Mouse (Mus musculus): ENCODE results near the gene Ulk3. TPM values are rescaled to one million over a fixed set of nuclear protein-coding genes. Genes with fewer than 3 reads are reported as not detected.

The Ulk3 gene
- polyA plus RNA-seq, 1 experiment from 2014 or later = 43.3 TPM

- Histone ChIP-seq H3K36me3 (ENCODE audit: control insufficient read depth, insufficient read depth) (peaks cover 7% of the 10 kb centered on the region), H3K27me3 (replicated peaks; ENCODE audit: control insufficient read depth, insufficient read depth, low read length) (no peaks in the 10 kb centered on the region), H3K4me1 (replicated peaks; ENCODE audit: control insufficient read depth, insufficient read depth, low read length) (peaks cover 15% of the 10 kb centered on the region), H3K9ac (replicated peaks; ENCODE audit: low read depth, low read length) (no peak overlapping the region), H3K4me3 (replicated peaks; ENCODE audit: low read length) (no peak overlapping the region), H3K27ac (ENCODE audit: low read length) (no peak overlapping the region), H3K4me2 (ENCODE audit: low read length) (no peak overlapping the region), H3K9me3 (ENCODE audit: control insufficient read depth, low read length) (no peaks in the 10 kb centered on the region)
- no peak for ATAC-seq
- WGBS = 58% methylated on average over 12 of the region's 12 CpGs
Measured at GRCm38 (mm10) chr9:57593454-57594173, 4.4 kb downstream of the Ulk3 start.

GRCm38 (mm10) chr9:57594174-57594509, 4.9 kb downstream of the Ulk3 start:
- Histone ChIP-seq H3K4me1 (replicated peaks; ENCODE audit: control insufficient read depth, insufficient read depth, low read length) (peaks cover 12% of the 10 kb centered on the region), H3K36me3 (ENCODE audit: control insufficient read depth, insufficient read depth) (peaks cover 7% of the 10 kb centered on the region), H3K27ac (ENCODE audit: low read length) (no peak overlapping the region), H3K27me3 (replicated peaks; ENCODE audit: control insufficient read depth, insufficient read depth, low read length) (no peaks in the 10 kb centered on the region), H3K4me3 (replicated peaks; ENCODE audit: low read length) (no peak overlapping the region), H3K9me3 (ENCODE audit: control insufficient read depth, low read length) (no peaks in the 10 kb centered on the region), H3K9ac (replicated peaks; ENCODE audit: low read depth, low read length) (no peak overlapping the region), H3K4me2 (ENCODE audit: low read length) (no peak overlapping the region)
- 81% methylated on average over 9 of the region's 9 CpGs for WGBS
- ATAC-seq = no peak

- H3K9ac ChIP-seq (replicated peaks; ENCODE audit: low read depth, low read length) = no peak overlapping the region
- peaks cover 7% of the 10 kb centered on the region for H3K36me3 ChIP-seq (ENCODE audit: control insufficient read depth, insufficient read depth)
- no peaks in the 10 kb centered on the region for H3K9me3 ChIP-seq (ENCODE audit: control insufficient read depth, low read length)
- H3K4me1 ChIP-seq (replicated peaks; ENCODE audit: control insufficient read depth, insufficient read depth, low read length) = peaks cover 12% of the 10 kb centered on the region
- H3K27ac ChIP-seq (ENCODE audit: low read length) = no peak overlapping the region
- WGBS = 90% methylated on average over 8 of the region's 8 CpGs
- no peak overlapping the region for H3K4me2 ChIP-seq (ENCODE audit: low read length)
- no peak for ATAC-seq
- H3K4me3 ChIP-seq (replicated peaks; ENCODE audit: low read length) = no peak overlapping the region
- no peaks in the 10 kb centered on the region for H3K27me3 ChIP-seq (replicated peaks; ENCODE audit: control insufficient read depth, insufficient read depth, low read length)
Measured at GRCm38 (mm10) chr9:57597265-57597664, 8.0 kb downstream of the Ulk3 start.

- no peak for ATAC-seq
- H3K4me2 ChIP-seq (ENCODE audit: low read length) = no peak overlapping the region
- H3K9ac ChIP-seq (replicated peaks; ENCODE audit: low read depth, low read length) = no peak overlapping the region
- H3K4me1 ChIP-seq (replicated peaks; ENCODE audit: control insufficient read depth, insufficient read depth, low read length) = peaks cover 12% of the 10 kb centered on the region
- 28% methylated on average over 4 of the region's 4 CpGs for WGBS
- H3K36me3 ChIP-seq (ENCODE audit: control insufficient read depth, insufficient read depth) = peaks cover 7% of the 10 kb centered on the region
- no peaks in the 10 kb centered on the region for H3K9me3 ChIP-seq (ENCODE audit: control insufficient read depth, low read length)
- no peak overlapping the region for H3K4me3 ChIP-seq (replicated peaks; ENCODE audit: low read length)
- H3K27ac ChIP-seq (ENCODE audit: low read length) = no peak overlapping the region
- H3K27me3 ChIP-seq (replicated peaks; ENCODE audit: control insufficient read depth, insufficient read depth, low read length) = no peaks in the 10 kb centered on the region
Measured at GRCm38 (mm10) chr9:57597929-57598382, 8.7 kb downstream of the Ulk3 start.

- no peak overlapping the region for H3K27ac ChIP-seq (ENCODE audit: low read length)
- no peaks in the 10 kb centered on the region for H3K27me3 ChIP-seq (replicated peaks; ENCODE audit: control insufficient read depth, insufficient read depth, low read length)
- no peak for ATAC-seq
- H3K36me3 ChIP-seq (ENCODE audit: control insufficient read depth, insufficient read depth) = peaks cover 7% of the 10 kb centered on the region
- no peaks in the 10 kb centered on the region for H3K9me3 ChIP-seq (ENCODE audit: control insufficient read depth, low read length)
- WGBS = 38% methylated on average over 8 of the region's 8 CpGs
- 0 out of 2 replicates have a peak overlapping the region, but pooled peaks have one; percentile 13 for H3K9ac ChIP-seq (replicated peaks; ENCODE audit: low read depth, low read length)
- peaks cover 12% of the 10 kb centered on the region for H3K4me1 ChIP-seq (replicated peaks; ENCODE audit: control insufficient read depth, insufficient read depth, low read length)
- no peak overlapping the region for H3K4me3 ChIP-seq (replicated peaks; ENCODE audit: low read length)
- no peak overlapping the region for H3K4me2 ChIP-seq (ENCODE audit: low read length)
Measured at GRCm38 (mm10) chr9:57598851-57599563, 9.8 kb downstream of the Ulk3 start.

GRCm38 (mm10) chr9:57600620-57601352, 11.5 kb downstream of the Ulk3 start:
- 11% methylated on average over 3 of the region's 3 CpGs for WGBS
- Histone ChIP-seq H3K27me3 (replicated peaks; ENCODE audit: control insufficient read depth, insufficient read depth, low read length) (0 out of 2 replicates have a peak, but pooled peaks cover 3% of the 10 kb centered on the region), H3K9me3 (ENCODE audit: control insufficient read depth, low read length) (no peaks in the 10 kb centered on the region), H3K4me3 (replicated peaks; ENCODE audit: low read length) (no peak overlapping the region), H3K4me1 (replicated peaks; ENCODE audit: control insufficient read depth, insufficient read depth, low read length) (peaks cover 12% of the 10 kb centered on the region), H3K9ac (replicated peaks; ENCODE audit: low read depth, low read length) (no peak overlapping the region), H3K4me2 (ENCODE audit: low read length) (no peak overlapping the region), H3K36me3 (ENCODE audit: control insufficient read depth, insufficient read depth) (no peaks in the 10 kb centered on the region), H3K27ac (ENCODE audit: low read length) (no peak overlapping the region)
- ATAC-seq = peak; percentile 38; the same call in 1 of the 2 replicates

- H3K4me3 ChIP-seq (replicated peaks; ENCODE audit: low read length) = no peak overlapping the region
- no peak overlapping the region for H3K9ac ChIP-seq (replicated peaks; ENCODE audit: low read depth, low read length)
- H3K9me3 ChIP-seq (ENCODE audit: control insufficient read depth, low read length) = no peaks in the 10 kb centered on the region
- H3K4me2 ChIP-seq (ENCODE audit: low read length) = no peak overlapping the region
- peak; percentile 65 for ATAC-seq
- no peak overlapping the region for H3K27ac ChIP-seq (ENCODE audit: low read length)
- H3K36me3 ChIP-seq (ENCODE audit: control insufficient read depth, insufficient read depth) = no peaks in the 10 kb centered on the region
- peaks cover 16% of the 10 kb centered on the region for H3K4me1 ChIP-seq (replicated peaks; ENCODE audit: control insufficient read depth, insufficient read depth, low read length)
- 0 out of 2 replicates have a peak, but pooled peaks cover 3% of the 10 kb centered on the region for H3K27me3 ChIP-seq (replicated peaks; ENCODE audit: control insufficient read depth, insufficient read depth, low read length)
- WGBS = 52% methylated on average over 2 of the region's 2 CpGs
Measured at GRCm38 (mm10) chr9:57601353-57601706, 12.1 kb downstream of the Ulk3 start.

- 58% methylated on average over 8 of the region's 8 CpGs for WGBS
- H3K36me3 ChIP-seq (ENCODE audit: control insufficient read depth, insufficient read depth) = no peaks in the 10 kb centered on the region
- no peak overlapping the region for H3K4me2 ChIP-seq (ENCODE audit: low read length)
- no peak overlapping the region for H3K4me3 ChIP-seq (replicated peaks; ENCODE audit: low read length)
- H3K4me1 ChIP-seq (replicated peaks; ENCODE audit: control insufficient read depth, insufficient read depth, low read length) = peaks cover 19% of the 10 kb centered on the region
- H3K27ac ChIP-seq (ENCODE audit: low read length) = no peak overlapping the region
- no peak overlapping the region for H3K9ac ChIP-seq (replicated peaks; ENCODE audit: low read depth, low read length)
- no peak for ATAC-seq
- no peaks in the 10 kb centered on the region for H3K9me3 ChIP-seq (ENCODE audit: control insufficient read depth, low read length)
- H3K27me3 ChIP-seq (replicated peaks; ENCODE audit: control insufficient read depth, insufficient read depth, low read length) = peaks cover 7% of the 10 kb centered on the region; the same call in 1 of the 2 replicates
Measured at GRCm38 (mm10) chr9:57602098-57602497, 12.8 kb downstream of the Ulk3 start.

GRCm38 (mm10) chr9:57604875-57605274, 15.6 kb downstream of the Ulk3 start:
- H3K27me3 ChIP-seq (replicated peaks; ENCODE audit: control insufficient read depth, insufficient read depth, low read length) = peaks cover 10% of the 10 kb centered on the region; the same call in 1 of the 2 replicates
- no peak overlapping the region for H3K4me3 ChIP-seq (replicated peaks; ENCODE audit: low read length)
- peaks cover 20% of the 10 kb centered on the region for H3K4me1 ChIP-seq (replicated peaks; ENCODE audit: control insufficient read depth, insufficient read depth, low read length)
- H3K36me3 ChIP-seq (ENCODE audit: control insufficient read depth, insufficient read depth) = no peaks in the 10 kb centered on the region
- no peak overlapping the region for H3K27ac ChIP-seq (ENCODE audit: low read length)
- ATAC-seq = no peak
- WGBS = 66% methylated on average over 4 of the region's 4 CpGs
- no peak overlapping the region for H3K4me2 ChIP-seq (ENCODE audit: low read length)
- no peaks in the 10 kb centered on the region for H3K9me3 ChIP-seq (ENCODE audit: control insufficient read depth, low read length)
- H3K9ac ChIP-seq (replicated peaks; ENCODE audit: low read depth, low read length) = no peak overlapping the region

Measured in forebrain, embryonic 16.5 days (tissue).